Mouse (Mus musculus) hindbrain, embryonic 10.5 days (tissue): ENCODE results near the gene Arhgdib. TPM values are rescaled to one million over a fixed set of nuclear protein-coding genes. Genes with fewer than 3 reads are reported as not detected.

ENCODE experiments used
- DNase-seq: peaks from one replicate; pipeline ENCODE4 v3.0.0-alpha.2; 2017; ENCODE audit warnings: low spot score
- H3K27ac ChIP-seq: fragments of 300-500 bp; sonication (generic); 2 replicates; pipeline ENCODE4 v1.5.1; 2016; ENCODE audit warnings: mild to moderate bottlenecking, moderate library complexity
- H3K27me3 ChIP-seq: fragments of 300-500 bp; sonication (generic); 2 replicates; pipeline ENCODE4 v1.6.1; 2016; ENCODE audit warnings: mild to moderate bottlenecking; ENCODE audit not compliant: poor library complexity, insufficient read depth, severe bottlenecking
- H3K36me3 ChIP-seq: fragments of 300-500 bp; sonication (generic); 2 replicates; pipeline ENCODE4 v1.6.1; 2016; ENCODE audit warnings: mild to moderate bottlenecking, moderate library complexity
- H3K4me1 ChIP-seq: fragments of 300-500 bp; sonication (generic); replicated peaks from 2 replicates; pipeline ENCODE4 v1.6.1; 2016; ENCODE audit warnings: mild to moderate bottlenecking
- H3K4me3 ChIP-seq: fragments of 300-500 bp; sonication (generic); 2 replicates; pipeline ENCODE4 v1.5.1; 2016; ENCODE audit warnings: mild to moderate bottlenecking, moderate library complexity
- H3K9me3 ChIP-seq: fragments of 300-500 bp; sonication (generic); 2 replicates; pipeline ENCODE4 v1.6.1; 2016; ENCODE audit warnings: mild to moderate bottlenecking, moderate library complexity
- WGBS: fragments of 180-500 bp; shearing (Covaris S2); methylation state at CpG from one replicate; pipeline ENCODE4 v1.1.7; 2016; 5-methylcytosine and 5-hydroxymethylcytosine counted together
- polyA plus RNA-seq: library from polyadenylated mRNA; unstranded; fragments of >200 nt; fragmentation: Nextera tagmentation; extraction: Ambion mirVana; gene quantifications from 2 replicates; pipeline ENCODE4 v1.2.1, GENCODE M21; 2016

Gene Arhgdib
- polyA plus RNA-seq, 1 experiment from 2014 or later = 35.2 TPM

DNA sequence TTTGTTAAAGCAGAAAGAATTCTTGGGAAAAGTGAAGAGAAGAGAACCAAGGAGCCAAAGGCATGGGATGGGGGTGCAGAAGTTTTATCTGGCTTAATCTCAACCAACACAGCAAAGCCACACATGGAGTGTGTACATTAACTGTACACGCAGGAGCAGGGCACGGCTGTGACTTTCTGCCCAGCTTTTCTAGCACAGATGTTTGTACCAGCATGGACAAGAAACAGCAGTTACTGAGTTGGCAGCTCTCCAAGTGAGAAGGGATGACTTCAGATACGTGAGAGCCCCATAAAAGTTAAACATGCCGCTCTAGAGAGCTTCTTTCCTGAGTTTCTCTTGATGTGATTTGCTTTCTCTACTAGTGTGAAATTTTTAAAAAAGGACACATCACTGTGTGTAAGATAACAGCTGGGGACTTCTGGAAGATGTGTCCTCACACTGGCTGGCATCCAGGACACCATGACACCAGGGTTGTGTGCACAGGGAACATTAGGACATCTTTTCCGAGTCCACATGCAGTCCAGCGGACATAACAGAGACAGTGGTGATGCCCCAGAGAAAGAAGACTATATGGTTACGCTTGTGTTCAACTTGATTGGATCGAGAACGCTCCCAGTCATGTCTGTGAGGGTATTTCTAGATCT lies 31.3 kb downstream of the Arhgdib start:
- Histone ChIP-seq H3K9me3 (no peaks in the 10 kb centered on the region), H3K27me3 (peaks cover 5% of the 10 kb centered on the region; the same call in 1 of the 2 replicates), H3K4me3 (no peak overlapping the region), H3K4me1 (peaks cover 14% of the 10 kb centered on the region), H3K27ac (no peak overlapping the region), H3K36me3 (no peaks in the 10 kb centered on the region)
- DNase-seq = no peak
- WGBS = 91% methylated on average over 9 of the region's 9 CpGs

DNA sequence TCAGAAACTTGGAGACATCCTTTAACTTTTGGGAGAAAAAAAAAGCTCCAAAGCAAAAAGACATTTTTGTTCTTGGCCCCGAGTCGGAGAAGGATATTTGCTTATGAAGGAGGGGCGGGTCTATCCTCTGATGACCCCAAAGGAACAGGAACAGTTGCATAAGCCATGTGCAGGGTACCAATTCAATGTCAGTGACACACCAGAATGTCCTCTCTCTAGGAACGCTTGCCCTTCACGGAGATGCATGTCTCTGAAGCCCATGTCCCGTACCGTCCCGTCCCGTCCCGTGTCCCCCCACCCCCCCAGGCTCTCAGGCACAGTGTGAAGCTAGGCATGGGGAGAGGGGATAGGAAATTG lies 34.8 kb downstream of the Arhgdib start:
- peaks cover 12% of the 10 kb centered on the region for H3K4me1 ChIP-seq
- no peaks in the 10 kb centered on the region for H3K27me3 ChIP-seq
- no peak overlapping the region for H3K4me3 ChIP-seq
- H3K9me3 ChIP-seq = no peaks in the 10 kb centered on the region
- DNase-seq = no peak
- WGBS = 73% methylated on average over 10 of the region's 10 CpGs
- H3K27ac ChIP-seq = peak overlapping the region; percentile 45
- H3K36me3 ChIP-seq = no peaks in the 10 kb centered on the region

DNA sequence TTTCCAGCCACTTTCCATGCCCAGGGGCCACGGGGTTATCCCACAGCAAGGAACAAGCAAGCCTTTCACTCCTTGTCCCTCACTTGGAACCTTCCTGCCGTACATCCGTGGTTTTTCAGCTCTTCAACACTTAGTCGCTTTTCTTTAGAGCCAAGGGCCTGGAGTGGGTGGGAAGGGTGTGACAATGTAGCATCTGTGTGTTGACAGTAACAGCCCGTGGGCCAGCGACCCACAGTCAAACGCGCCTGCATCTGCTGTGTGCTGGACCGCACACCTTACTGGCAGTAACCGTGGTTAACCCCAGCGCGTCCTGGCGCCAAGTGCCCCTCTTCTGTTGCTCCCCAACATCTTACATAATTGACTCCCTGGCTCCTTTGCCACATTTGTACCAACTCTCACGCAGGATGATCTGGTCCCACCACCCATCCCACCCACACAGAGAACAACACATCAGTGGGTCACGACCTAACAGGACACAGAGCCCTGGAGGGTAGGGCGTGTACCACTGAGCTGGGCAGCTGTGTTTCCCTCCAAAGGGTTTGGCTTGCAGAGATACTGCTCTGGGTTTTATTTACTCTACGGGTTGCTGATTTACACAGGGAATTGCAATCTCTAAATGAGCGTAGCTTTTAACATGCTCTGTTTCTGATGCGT lies 35.3 kb downstream of the Arhgdib start:
- WGBS = 88% methylated on average over 19 of the region's 19 CpGs
- Histone ChIP-seq H3K36me3 (no peaks in the 10 kb centered on the region), H3K9me3 (no peaks in the 10 kb centered on the region), H3K27ac (no peak overlapping the region), H3K4me1 (peaks cover 12% of the 10 kb centered on the region), H3K4me3 (no peak overlapping the region), H3K27me3 (no peaks in the 10 kb centered on the region)
- DNase-seq = no peak

DNA sequence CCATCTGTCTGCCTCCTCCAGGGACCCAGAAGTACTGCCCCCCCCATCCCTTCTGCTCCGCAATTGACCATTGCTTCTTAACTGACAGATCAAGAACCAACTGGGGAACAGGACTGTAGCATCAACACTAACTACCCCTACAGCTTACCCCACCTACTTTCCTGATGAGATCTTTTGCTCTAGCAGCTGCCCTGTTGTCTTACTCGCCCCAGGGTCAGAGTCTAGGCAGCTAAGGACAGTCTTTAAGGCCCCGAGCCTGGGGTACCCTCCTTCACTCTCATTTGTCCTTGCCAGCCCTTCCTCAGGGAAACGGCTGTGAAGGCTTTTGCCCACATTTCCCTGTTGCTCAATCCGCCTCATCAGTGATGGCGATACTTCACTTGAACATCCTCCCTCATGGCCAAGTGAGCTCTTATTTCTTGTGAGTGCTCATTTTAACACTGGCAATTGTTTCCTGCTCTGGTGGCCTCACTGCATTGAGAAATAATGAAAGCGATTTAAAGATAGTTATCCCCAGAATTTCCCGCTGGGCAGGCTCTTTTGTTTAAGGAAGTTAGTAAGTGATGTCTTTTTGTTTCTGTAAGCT lies 37.7 kb downstream of the Arhgdib start:
- Histone ChIP-seq H3K4me3 (no peak overlapping the region), H3K4me1 (peaks cover 12% of the 10 kb centered on the region), H3K27ac (no peak overlapping the region), H3K27me3 (no peaks in the 10 kb centered on the region), H3K36me3 (no peaks in the 10 kb centered on the region), H3K9me3 (no peaks in the 10 kb centered on the region)
- no peak for DNase-seq
- 69% methylated on average over 8 of the region's 8 CpGs for WGBS

DNA sequence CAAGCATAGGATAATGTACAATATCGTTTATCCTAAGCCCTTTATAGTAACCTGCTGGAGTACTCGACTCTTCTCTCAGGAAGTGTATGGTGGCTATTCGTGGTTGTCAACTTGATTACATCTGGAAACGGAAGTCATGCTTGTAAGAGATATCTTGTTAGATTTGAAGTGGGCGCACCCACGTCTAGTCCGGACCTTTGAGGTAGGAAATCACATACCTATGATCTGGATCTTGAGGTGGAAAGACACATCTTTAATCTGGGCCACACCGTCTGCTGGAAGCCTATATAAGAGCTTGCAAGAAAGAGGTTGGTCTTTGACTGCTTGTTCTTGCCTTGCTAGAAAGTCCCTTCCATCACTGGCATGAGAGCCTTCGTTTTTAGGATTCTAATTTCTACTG lies 39.2 kb downstream of the Arhgdib start:
- Histone ChIP-seq H3K9me3 (no peaks in the 10 kb centered on the region), H3K4me1 (peaks cover 11% of the 10 kb centered on the region)

DNA sequence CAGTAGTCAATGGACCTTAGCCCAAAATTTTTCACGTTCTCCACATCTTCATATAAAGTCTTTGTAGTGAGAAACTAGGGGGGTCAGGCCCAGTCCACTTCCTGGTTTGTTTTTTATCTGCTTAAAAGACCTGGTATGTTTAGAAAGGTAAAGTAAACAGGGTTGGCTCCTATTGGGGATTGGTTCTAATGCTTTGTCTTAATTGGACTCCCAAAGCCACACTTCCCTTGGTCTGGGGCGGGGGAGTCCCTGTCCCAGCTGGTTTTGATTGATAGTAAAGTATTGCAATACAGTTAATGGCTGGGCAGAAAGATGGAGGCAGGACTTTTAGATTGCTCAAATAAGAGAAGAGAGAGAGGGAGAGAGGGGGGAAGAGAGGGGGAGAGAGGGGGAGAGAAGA lies 40.7 kb downstream of the Arhgdib start:
- H3K9me3 ChIP-seq = no peaks in the 10 kb centered on the region
- 0 out of 2 replicates have a peak, but pooled peaks cover 4% of the 10 kb centered on the region for H3K4me1 ChIP-seq
- no peak for DNase-seq
- H3K27me3 ChIP-seq = no peaks in the 10 kb centered on the region
- 85% methylated on average over 2 of the region's 2 CpGs for WGBS
- no peaks in the 10 kb centered on the region for H3K36me3 ChIP-seq
- no peak overlapping the region for H3K4me3 ChIP-seq
- H3K27ac ChIP-seq = no peak overlapping the region

More for the DNA sequence above, 39.2 kb downstream of the Arhgdib start:
- H3K36me3 ChIP-seq = no peaks in the 10 kb centered on the region
- no peak for DNase-seq
- no peak overlapping the region for H3K4me3 ChIP-seq
- H3K27ac ChIP-seq = no peak overlapping the region
- WGBS = 88% methylated on average over 9 of the region's 9 CpGs
- H3K27me3 ChIP-seq = no peaks in the 10 kb centered on the region

DNA sequence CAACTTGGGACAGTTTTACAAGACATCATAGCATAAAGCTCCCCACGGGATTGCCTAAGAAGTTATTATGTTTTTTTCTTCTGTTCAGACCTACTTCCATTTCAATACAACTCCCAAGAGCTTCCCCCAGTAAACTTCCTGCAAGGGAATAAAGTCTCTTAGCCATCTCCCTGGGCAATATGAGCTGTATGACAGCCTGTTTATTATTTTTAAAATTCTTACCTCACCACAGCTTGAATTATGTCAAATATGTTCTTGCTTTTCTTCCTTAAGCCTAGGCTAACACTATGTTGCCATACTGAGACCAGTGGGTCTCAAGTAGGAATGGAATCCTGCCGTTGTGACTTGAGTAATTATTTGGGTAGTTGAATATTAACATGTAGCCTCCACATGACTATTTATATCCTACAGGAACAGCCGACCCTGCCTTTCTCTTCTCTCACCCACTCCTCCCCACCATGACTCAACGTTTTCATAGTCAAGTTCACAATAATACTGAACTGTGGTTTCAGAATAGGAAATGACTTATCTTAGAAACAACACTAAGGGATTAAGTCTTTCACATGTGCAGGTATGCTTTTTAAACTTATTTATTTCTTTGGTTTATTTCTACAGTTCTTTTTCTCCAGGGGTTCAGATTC lies 41.2 kb downstream of the Arhgdib start:
- Histone ChIP-seq H3K9me3 (no peaks in the 10 kb centered on the region), H3K4me3 (no peak overlapping the region), H3K27ac (no peak overlapping the region), H3K36me3 (no peaks in the 10 kb centered on the region), H3K27me3 (no peaks in the 10 kb centered on the region), H3K4me1 (0 out of 2 replicates have a peak, but pooled peaks cover 4% of the 10 kb centered on the region)
- WGBS = 82% methylated on average over 4 of the region's 4 CpGs
- DNase-seq = no peak

DNA sequence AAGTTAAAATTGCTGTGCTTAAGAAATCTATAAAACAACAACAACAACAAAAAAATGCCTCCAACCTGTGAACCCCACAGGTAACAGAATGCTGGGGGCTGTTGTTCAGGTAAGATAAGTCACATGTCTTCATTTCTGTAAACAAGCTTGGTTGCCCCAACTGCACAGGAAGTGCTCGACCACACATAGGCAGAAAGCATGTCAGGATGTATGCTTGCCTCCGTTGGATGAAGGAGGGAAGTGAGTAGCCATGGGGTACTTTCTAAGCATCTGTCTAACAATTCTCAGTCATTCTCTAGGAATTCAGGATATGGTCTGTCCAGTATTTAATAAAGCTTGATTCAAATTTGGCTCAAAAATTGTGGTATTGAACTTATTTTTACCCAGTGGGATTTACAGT lies 42.7 kb downstream of the Arhgdib start:
- DNase-seq = no peak

DNA sequence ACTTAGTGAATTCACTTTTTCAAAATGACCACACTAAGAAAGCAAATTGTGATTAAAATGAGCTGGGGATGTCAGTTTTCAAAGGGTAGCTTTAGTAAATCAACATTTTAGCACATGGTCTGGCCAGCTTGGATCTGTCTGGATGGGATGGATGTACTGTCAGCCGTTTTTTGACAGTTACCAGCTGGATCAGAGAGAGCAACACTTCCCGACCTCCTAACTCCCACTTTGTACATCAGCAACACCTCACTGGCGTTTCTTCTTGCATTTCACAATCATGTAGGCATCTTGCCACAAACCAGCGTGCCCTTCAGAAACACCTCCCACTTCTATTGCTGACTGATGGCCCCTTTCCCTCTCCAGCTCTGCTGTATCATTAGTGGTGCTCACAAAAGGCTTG lies 43.5 kb downstream of the Arhgdib start:
- Histone ChIP-seq H3K36me3 (no peaks in the 10 kb centered on the region), H3K9me3 (no peaks in the 10 kb centered on the region), H3K27me3 (no peaks in the 10 kb centered on the region), H3K4me1 (no peaks in the 10 kb centered on the region), H3K4me3 (no peak overlapping the region), H3K27ac (no peak overlapping the region)
- no peak for DNase-seq
- WGBS = 75% methylated on average over 4 of the region's 4 CpGs

More for the DNA sequence above, 42.7 kb downstream of the Arhgdib start:
- Histone ChIP-seq H3K27me3 (no peaks in the 10 kb centered on the region), H3K4me1 (0 out of 2 replicates have a peak, but pooled peaks cover 2% of the 10 kb centered on the region), H3K4me3 (no peak overlapping the region), H3K27ac (no peak overlapping the region), H3K9me3 (no peaks in the 10 kb centered on the region), H3K36me3 (no peaks in the 10 kb centered on the region)
- WGBS = 83% methylated on average over 2 of the region's 2 CpGs

DNA sequence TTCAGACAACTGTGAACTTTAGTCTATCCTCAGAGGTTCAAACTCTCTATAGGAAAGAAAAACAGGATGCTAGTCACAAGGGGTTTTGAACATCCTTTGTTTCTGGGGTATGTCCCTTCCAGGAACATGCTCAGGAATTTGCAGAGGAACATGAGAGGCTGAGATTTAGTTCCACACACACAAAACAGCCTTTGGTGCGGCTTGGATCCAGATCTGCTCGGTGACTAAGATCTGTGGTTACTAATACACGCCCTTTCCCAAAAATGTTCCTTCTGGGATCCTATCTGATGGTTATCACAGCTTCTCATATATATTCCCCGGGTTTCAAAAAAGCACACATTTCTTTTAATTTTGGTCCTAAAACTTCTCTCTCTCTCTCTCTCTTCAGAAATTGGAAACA lies 43.9 kb downstream of the Arhgdib start:
- DNase-seq = no peak
- H3K36me3 ChIP-seq = no peaks in the 10 kb centered on the region
- no peak overlapping the region for H3K4me3 ChIP-seq
- H3K27ac ChIP-seq = no peak overlapping the region
- H3K4me1 ChIP-seq = no peaks in the 10 kb centered on the region
- no peaks in the 10 kb centered on the region for H3K27me3 ChIP-seq
- no peaks in the 10 kb centered on the region for H3K9me3 ChIP-seq
- 87% methylated on average over 4 of the region's 4 CpGs for WGBS

DNA sequence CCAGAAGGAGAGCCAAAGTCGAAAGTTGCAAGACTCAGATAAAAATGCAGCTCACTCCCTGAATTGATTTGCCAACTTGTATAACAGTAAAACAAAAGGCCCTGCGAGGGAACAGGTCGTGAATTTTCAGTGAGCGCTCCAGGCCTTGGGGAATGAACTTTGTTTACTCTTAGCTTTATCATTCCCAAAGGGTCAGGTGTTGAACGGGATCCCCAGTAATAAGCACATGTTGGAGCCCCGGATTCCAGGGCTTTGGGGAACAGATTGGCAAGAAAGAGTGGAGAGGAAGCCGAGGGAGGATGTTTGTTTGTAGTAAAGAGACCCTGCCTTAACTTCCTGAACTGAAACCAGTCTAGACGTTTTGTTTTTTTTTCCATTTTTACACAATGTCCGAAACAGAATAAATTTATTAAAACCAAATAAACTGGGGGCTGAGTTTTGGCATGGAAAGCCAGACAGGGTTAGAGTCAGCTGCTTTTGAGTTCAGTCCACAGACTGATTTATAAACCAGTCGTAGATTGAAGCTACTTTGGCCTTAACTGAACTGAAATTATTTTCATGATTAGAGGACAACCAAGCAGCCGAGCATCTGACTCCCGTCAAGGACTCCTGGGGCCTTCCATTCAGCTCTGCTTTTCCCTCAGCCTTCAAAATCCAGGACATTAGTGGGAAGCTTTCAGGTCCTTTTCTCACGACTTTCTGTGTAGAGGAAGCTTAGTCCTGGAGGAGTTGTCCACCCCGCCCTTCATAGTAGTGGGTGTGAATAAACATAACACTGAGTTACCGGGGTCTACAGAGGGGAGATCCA lies 47.0 kb downstream of the Arhgdib start:
- H3K27ac ChIP-seq = no peak overlapping the region
- no peaks in the 10 kb centered on the region for H3K4me1 ChIP-seq
- WGBS = 66% methylated on average over 15 of the region's 15 CpGs
- H3K27me3 ChIP-seq = no peaks in the 10 kb centered on the region
- no peak overlapping the region for H3K4me3 ChIP-seq
- no peak for DNase-seq
- H3K9me3 ChIP-seq = no peaks in the 10 kb centered on the region
- no peaks in the 10 kb centered on the region for H3K36me3 ChIP-seq

DNA sequence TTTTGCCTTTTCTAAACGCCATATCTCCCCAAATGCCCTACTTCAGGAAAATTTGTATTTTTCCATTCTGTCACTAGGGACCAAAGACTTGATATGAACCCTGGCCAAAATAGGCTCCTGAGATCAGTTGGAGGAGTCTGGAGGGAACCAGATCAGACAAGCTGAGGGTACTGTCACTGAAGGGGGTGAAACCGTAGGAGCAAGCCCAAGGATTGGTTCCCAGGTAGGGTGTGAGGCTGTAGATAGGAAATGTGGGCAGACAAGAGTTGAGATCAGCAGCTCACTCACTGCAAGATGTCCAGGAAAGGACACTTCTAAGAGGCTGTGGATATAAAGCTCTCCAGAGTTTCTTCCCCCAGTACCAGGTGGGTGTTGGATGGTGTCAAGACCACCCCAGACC lies 49.7 kb downstream of the Arhgdib start:
- H3K4me1 ChIP-seq = no peaks in the 10 kb centered on the region
- H3K9me3 ChIP-seq = no peaks in the 10 kb centered on the region
- no peak overlapping the region for H3K27ac ChIP-seq
- no peak overlapping the region for H3K4me3 ChIP-seq
- 88% methylated on average over 2 of the region's 2 CpGs for WGBS
- no peaks in the 10 kb centered on the region for H3K27me3 ChIP-seq
- no peak for DNase-seq
- no peaks in the 10 kb centered on the region for H3K36me3 ChIP-seq
